Mouse (Mus musculus) kidney, adult 2 months (tissue): ENCODE data around the gene Gab1. TPM values are rescaled to one million over a fixed set of nuclear protein-coding genes. Genes with fewer than 3 reads are reported as not detected.

ENCODE experiments used
- DNase-seq: peaks from one replicate; pipeline ENCODE4 v3.0.0; 2021
- H3K27ac ChIP-seq: fragments of 200-500 bp; 2 replicates; pipeline ENCODE4 v1.5.1; 2012; ENCODE audit warnings: low read depth, low read length, control low read depth, inconsistent platforms; ENCODE audit not compliant: insufficient read depth
- H3K27me3 ChIP-seq: fragments of 200-500 bp; replicated peaks from 2 replicates; pipeline ENCODE4 v1.6.1; 2012; ENCODE audit warnings: mild to moderate bottlenecking, moderate library complexity, low read length, inconsistent platforms; ENCODE audit not compliant: control insufficient read depth, insufficient read depth
- H3K36me3 ChIP-seq: fragments of 200-500 bp; 2 replicates; pipeline ENCODE4 v1.6.1; 2012; ENCODE audit warnings: mild to moderate bottlenecking, moderate library complexity, low read length, inconsistent platforms; ENCODE audit not compliant: control insufficient read depth, insufficient read depth
- H3K4me1 ChIP-seq: fragments of 200-500 bp; 2 replicates; pipeline ENCODE4 v1.6.1; 2011; ENCODE audit warnings: low read length; ENCODE audit not compliant: control insufficient read depth, insufficient read depth
- H3K4me3 ChIP-seq: fragments of 200-500 bp; 2 replicates; pipeline ENCODE4 v1.5.1; 2011; ENCODE audit warnings: mild to moderate bottlenecking, low read depth, low read length, control low read depth; ENCODE audit not compliant: insufficient read depth
- CTCF ChIP-seq: fragments of 200-500 bp; conservative IDR thresholded peaks from 2 replicates; pipeline ENCODE4 v1.5.1; 2011; ENCODE audit warnings: low read depth, mild to moderate bottlenecking, control low read depth, low read length, moderate library complexity, mixed read lengths; ENCODE audit not compliant: insufficient read depth, insufficient read length
- POLR2A ChIP-seq: fragments of 200-500 bp; IDR thresholded peaks from one replicate; pipeline ENCODE4 v1.6.1; 2011; ENCODE audit warnings: low read depth, low read length, control low read depth
- WGBS: fragments of 180-500 bp; shearing (Covaris S2); methylation state at CpG from one replicate; pipeline ENCODE4 v1.1.7; 2018; 5-methylcytosine and 5-hydroxymethylcytosine counted together
- polyA plus RNA-seq: library from polyadenylated mRNA; depleted of rRNA; stranded (reverse); fragments of >200 nt; gene quantifications from 2 replicates; pipeline ENCODE4 v1.2.3, GENCODE M21; 2012

Gene Gab1
- polyA plus RNA-seq, 1 experiment, result 24.6 TPM

GRCm38 (mm10) chr8:80794585-80795509, 85.5 kb downstream of the Gab1 start:
- peaks cover 6% of the 10 kb centered on the region; the same call in 1 of the 2 replicates for H3K4me1 ChIP-seq
- TF ChIP-seq POLR2A, result no peak
- no peak for TF ChIP-seq CTCF
- DNase-seq, result no peak
- no peak overlapping the region for H3K4me3 ChIP-seq
- no peaks in the 10 kb centered on the region for H3K27me3 ChIP-seq
- peak overlapping the region; percentile 69; the same call in 1 of the 2 replicates for H3K27ac ChIP-seq
- 74% methylated on average over 19 of the region's 19 CpGs for WGBS
- no peaks in the 10 kb centered on the region; the same call in 1 of the 2 replicates for H3K36me3 ChIP-seq

- DNase-seq, result peak; percentile 81
- Histone ChIP-seq H3K4me3 (0 out of 2 replicates have a peak overlapping the region, but pooled peaks have one; percentile 11), H3K27me3 (no peaks in the 10 kb centered on the region), H3K36me3 (no peaks in the 10 kb centered on the region; the same call in 1 of the 2 replicates), H3K4me1 (peaks cover 6% of the 10 kb centered on the region; the same call in 1 of the 2 replicates), H3K27ac (peak overlapping the region; percentile 80; the same call in 1 of the 2 replicates)
- 66% methylated on average over 11 of the region's 11 CpGs for WGBS
- TF ChIP-seq POLR2A (no peak), CTCF (no peak)
These were observed 86.4 kb downstream of the Gab1 start for GRCm38 (mm10) chr8:80793791-80794515.

GRCm38 (mm10) chr8:80792214-80792613, 88.1 kb downstream of the Gab1 start:
- no peak for TF ChIP-seq POLR2A
- TF ChIP-seq CTCF, result 0 out of 2 replicates have a peak, but pooled peaks have one; percentile 18
- no peak for DNase-seq
- Histone ChIP-seq H3K27ac (no peak overlapping the region), H3K4me3 (no peak overlapping the region), H3K27me3 (no peaks in the 10 kb centered on the region), H3K4me1 (0 out of 2 replicates have a peak, but pooled peaks cover 6% of the 10 kb centered on the region), H3K36me3 (peaks cover 8% of the 10 kb centered on the region)
- 92% methylated on average over 5 of the region's 5 CpGs for WGBS

GRCm38 (mm10) chr8:80789324-80789723, 91.0 kb downstream of the Gab1 start:
- no peaks in the 10 kb centered on the region for H3K27me3 ChIP-seq
- TF ChIP-seq POLR2A, result no peak
- TF ChIP-seq CTCF, result no peak
- H3K4me1 ChIP-seq, result 0 out of 2 replicates have a peak, but pooled peaks cover 2% of the 10 kb centered on the region
- H3K4me3 ChIP-seq, result no peak overlapping the region
- no peak for DNase-seq
- WGBS, result 86% methylated on average over 6 of the region's 6 CpGs
- H3K27ac ChIP-seq, result no peak overlapping the region
- H3K36me3 ChIP-seq, result peaks cover 13% of the 10 kb centered on the region

- 77% methylated on average over 9 of the region's 9 CpGs for WGBS
- no peaks in the 10 kb centered on the region for H3K27me3 ChIP-seq
- 0 out of 2 replicates have a peak, but pooled peaks cover 2% of the 10 kb centered on the region for H3K4me1 ChIP-seq
- TF ChIP-seq CTCF, result no peak
- no peak for TF ChIP-seq POLR2A
- no peak overlapping the region for H3K4me3 ChIP-seq
- no peak overlapping the region for H3K27ac ChIP-seq
- peaks cover 14% of the 10 kb centered on the region for H3K36me3 ChIP-seq
- peak; percentile 42 for DNase-seq
These were observed 95.8 kb downstream of the Gab1 start for GRCm38 (mm10) chr8:80784559-80784958.

- no peak overlapping the region for H3K27ac ChIP-seq
- H3K4me1 ChIP-seq, result 0 out of 2 replicates have a peak, but pooled peaks cover 2% of the 10 kb centered on the region
- TF ChIP-seq POLR2A, result no peak
- TF ChIP-seq CTCF, result no peak
- H3K36me3 ChIP-seq, result peaks cover 9% of the 10 kb centered on the region
- peak; percentile 52 for DNase-seq
- H3K27me3 ChIP-seq, result no peaks in the 10 kb centered on the region
- WGBS, result 71% methylated on average over 4 of the region's 4 CpGs
- no peak overlapping the region for H3K4me3 ChIP-seq
These were observed 97.0 kb downstream of the Gab1 start for GRCm38 (mm10) chr8:80783271-80783670.

- no peak for TF ChIP-seq POLR2A
- no peak for TF ChIP-seq CTCF
These were observed 99.0 kb downstream of the Gab1 start for GRCm38 (mm10) chr8:80781338-80781737.

More at GRCm38 (mm10) chr8:80781338-80781737, 99.0 kb downstream of the Gab1 start:
- 0 out of 2 replicates have a peak, but pooled peaks cover 2% of the 10 kb centered on the region for H3K4me1 ChIP-seq
- no peak for DNase-seq
- H3K4me3 ChIP-seq, result no peak overlapping the region
- H3K27ac ChIP-seq, result no peak overlapping the region
- no peaks in the 10 kb centered on the region for H3K27me3 ChIP-seq
- WGBS, result 37% methylated on average over 10 of the region's 10 CpGs
- H3K36me3 ChIP-seq, result peaks cover 5% of the 10 kb centered on the region
